Mouse (Mus musculus): ENCODE results near the gene Ptpn9.
A peak's percentile ranks its signal among the peaks of the same experiment; 100 is the strongest.

Ptpn9 gene

GRCm38 (mm10) chr9:57012895-57013294 is 18.2 kb downstream of the Ptpn9 start:
- no peak for ATAC-seq (ENCODE audit: insufficient number of reproducible peaks, low FRiP score, low TSS enrichment)

DNA sequence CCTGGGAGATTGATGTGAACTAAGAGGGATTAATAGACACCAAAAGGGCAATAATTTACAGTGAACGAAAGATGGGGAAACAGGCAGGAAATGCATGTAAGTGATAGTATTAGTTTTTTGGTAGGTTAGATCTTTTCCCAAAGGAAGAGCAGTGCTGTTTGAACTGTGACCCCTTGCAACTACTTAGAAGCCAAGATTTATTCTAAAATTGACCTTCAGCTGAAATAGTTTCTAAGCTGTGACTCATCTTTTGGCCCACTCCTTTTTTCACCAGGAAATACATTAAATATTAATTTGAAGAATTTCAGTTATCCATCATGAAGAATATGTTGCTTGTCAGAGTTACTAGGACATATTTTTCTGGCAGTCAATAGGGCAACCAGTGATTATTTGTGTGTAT is 19.0 kb downstream of the Ptpn9 start:
- ATAC-seq (ENCODE audit: insufficient number of reproducible peaks, low FRiP score, low TSS enrichment) = no peak

DNA sequence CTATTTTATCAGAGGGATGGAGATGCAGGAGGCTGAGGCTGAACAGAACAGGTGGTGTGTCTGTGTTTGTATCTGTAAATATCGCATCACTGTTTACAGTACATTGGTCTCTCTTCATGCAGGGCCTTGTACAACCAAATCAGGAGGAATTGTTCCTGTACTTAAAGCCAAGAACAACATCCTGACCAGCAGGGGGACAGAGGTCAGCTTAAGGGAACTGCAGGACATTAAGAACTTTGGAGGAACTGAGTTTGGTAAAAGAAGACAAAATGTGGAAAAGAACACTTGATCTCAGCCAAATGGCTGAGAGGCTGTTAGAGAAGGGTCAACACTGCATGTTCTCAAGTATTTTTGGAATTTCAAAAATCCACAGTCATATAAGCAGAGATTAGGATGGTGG is 20.0 kb downstream of the Ptpn9 start:
- no peak for ATAC-seq (ENCODE audit: insufficient number of reproducible peaks, low FRiP score, low TSS enrichment)

- no peak for ATAC-seq (ENCODE audit: insufficient number of reproducible peaks, low FRiP score, low TSS enrichment)
Measured at GRCm38 (mm10) chr9:57017631-57018030, 22.9 kb downstream of the Ptpn9 start.

DNA sequence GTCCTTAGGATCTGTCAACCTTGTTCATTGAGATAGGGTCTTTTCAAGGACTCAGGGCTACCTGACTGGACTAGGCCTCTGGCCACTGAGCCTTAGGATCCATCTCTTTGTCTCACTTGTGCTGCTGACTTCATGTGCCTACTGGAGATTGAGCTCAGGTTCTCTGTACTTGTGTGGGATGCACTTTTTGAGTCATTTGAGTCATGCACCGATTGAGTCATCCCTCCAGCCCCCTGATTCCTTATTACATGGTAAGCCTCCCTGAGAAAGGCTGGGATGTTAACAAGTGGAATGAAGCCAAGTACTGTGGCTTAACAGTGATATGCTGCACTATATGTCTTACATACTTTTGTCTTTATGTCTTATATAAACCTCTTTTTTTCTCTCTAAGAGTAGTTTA is 37.0 kb downstream of the Ptpn9 start:
- no peak for ATAC-seq (ENCODE audit: insufficient number of reproducible peaks, low FRiP score, low TSS enrichment)

- no peak for ATAC-seq (ENCODE audit: insufficient number of reproducible peaks, low FRiP score, low TSS enrichment)
Measured at GRCm38 (mm10) chr9:57056237-57056636, 61.5 kb downstream of the Ptpn9 start.

DNA sequence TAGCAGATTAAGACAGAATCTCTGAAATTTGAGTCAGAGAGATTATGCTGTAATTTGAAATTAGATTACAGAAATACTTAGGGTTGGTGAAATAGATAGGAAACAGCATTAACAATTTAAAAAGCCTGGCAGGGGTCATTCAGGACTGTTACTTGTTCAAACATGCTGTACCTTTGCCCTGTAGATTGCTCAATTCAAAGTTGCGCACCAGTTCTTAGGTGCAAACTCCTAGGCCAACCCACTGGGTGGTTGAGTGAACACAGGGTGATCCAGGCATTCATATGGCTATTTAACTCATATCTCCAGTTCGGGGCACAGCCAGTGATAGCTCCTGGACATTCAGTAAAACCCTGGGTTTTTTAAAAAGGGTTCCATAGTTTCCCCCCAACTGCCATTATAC is 69.4 kb downstream of the Ptpn9 start:
- no peak for ATAC-seq (ENCODE audit: insufficient number of reproducible peaks, low FRiP score, low TSS enrichment)

DNA sequence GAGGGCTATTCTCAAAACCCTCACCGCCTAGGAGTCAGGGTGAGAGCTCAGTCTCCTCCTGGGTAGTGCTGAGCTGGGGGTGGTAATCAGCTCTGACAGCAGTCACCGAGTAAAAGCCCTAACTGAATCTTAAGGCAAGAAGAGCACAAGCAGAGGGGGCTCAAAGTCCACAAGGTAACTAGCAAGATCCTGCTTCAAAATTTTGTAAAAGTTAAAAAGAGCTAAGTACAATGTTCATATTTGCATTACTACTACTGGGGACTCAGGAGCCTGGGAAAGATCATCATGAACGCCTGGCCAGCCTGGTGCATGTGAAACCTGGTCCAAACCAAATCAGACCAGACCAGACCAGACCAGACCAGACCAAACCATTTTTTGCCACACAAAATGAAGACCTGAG is 73.5 kb downstream of the Ptpn9 start:
- ATAC-seq (ENCODE audit: insufficient number of reproducible peaks, low FRiP score, low TSS enrichment) = no peak

- no peak for ATAC-seq (ENCODE audit: insufficient number of reproducible peaks, low FRiP score, low TSS enrichment)
Measured at GRCm38 (mm10) chr9:57070262-57070661, 75.5 kb downstream of the Ptpn9 start.

GRCm38 (mm10) chr9:57070800-57071545 is 76.2 kb downstream of the Ptpn9 start:
- ATAC-seq (ENCODE audit: insufficient number of reproducible peaks, low FRiP score, low TSS enrichment) = no peak

GRCm38 (mm10) chr9:57071801-57072351 is 77.2 kb downstream of the Ptpn9 start, which contains the start of gene Sin3a:
TSS of gene Sin3a (plus strand) at chr9:57072040.
- ATAC-seq (ENCODE audit: insufficient number of reproducible peaks, low FRiP score, low TSS enrichment) = no peak

GRCm38 (mm10) chr9:57072526-57072988 is 77.8 kb downstream of the Ptpn9 start:
- no peak for ATAC-seq (ENCODE audit: insufficient number of reproducible peaks, low FRiP score, low TSS enrichment)

GRCm38 (mm10) chr9:57072989-57073789 is 78.5 kb downstream of the Ptpn9 start:
- peak; percentile 53 for ATAC-seq (ENCODE audit: insufficient number of reproducible peaks, low FRiP score, low TSS enrichment)

GRCm38 (mm10) chr9:57073790-57074094 is 79.0 kb downstream of the Ptpn9 start:
- no peak for ATAC-seq (ENCODE audit: insufficient number of reproducible peaks, low FRiP score, low TSS enrichment)

DNA sequence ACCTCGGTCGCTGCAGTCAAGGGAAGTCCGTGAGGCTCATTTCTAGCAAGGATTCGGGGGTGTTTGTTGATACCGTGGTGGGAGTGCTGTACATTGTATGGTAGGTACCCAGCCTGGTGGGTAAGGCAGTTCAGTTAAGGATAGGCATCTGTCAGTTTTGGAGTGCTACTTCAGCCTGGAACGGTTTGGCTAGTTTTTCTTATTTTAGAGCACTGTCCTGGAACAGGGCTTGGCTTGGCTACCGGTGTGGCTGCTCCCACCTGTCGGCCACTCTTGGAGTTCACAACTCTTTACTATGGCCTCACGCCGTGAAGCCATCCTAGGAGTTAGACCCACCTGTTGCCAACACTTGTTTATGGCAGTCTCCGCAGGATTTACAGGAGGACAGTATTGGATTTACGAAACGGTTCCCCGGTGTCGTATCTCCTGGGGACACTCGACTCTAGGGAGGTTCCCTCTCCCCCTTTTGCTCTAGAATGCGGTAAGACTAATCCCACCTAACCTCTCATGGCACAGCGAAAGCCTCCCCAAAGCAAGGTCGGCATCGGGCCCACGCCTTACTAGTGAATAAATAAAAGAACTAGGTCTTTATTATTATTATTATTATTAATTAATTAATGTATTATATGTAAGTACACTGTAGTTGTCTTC is 79.6 kb downstream of the Ptpn9 start:
- ATAC-seq (ENCODE audit: insufficient number of reproducible peaks, low FRiP score, low TSS enrichment) = no peak

DNA sequence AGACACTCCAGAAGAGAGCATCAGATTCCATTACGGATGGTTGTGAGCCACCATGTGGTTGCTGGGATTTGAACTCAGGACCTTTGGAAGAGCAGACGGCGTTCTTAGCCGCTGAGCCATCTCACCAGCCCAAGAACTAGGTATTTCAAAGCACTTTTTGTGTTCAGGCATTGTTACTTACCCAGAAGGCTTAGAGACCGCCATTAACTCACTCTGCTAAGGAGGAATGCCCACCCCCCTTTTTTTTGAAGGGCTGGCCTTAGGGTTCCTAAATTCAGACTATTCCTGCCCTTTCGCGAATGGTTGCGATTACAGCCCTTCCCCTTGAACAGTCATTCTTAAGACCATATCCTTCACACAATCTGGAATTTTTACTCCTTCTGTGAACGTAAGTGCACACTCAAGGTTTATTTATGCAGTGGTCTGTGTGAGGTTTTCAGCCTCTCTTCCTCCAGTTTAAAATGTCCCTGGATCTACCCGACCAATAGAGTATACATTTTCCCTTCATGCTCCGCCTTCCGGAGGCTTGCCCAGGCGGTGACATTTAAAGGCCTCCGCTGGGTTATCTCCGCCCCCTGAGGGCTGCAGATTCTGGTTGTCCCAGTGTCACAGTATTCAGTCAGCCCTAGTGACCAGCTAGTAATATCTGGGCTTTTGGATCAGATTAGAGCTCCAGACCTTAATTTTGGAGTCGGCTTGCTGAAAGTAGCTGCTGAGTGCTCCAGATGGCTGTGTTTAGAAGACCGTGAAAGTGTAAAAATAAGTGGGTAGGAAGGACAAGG is 80.3 kb downstream of the Ptpn9 start:
- ATAC-seq (ENCODE audit: insufficient number of reproducible peaks, low FRiP score, low TSS enrichment) = no peak

GRCm38 (mm10) chr9:57075681-57076381 is 81.1 kb downstream of the Ptpn9 start:
- peak; percentile 84 for ATAC-seq (ENCODE audit: insufficient number of reproducible peaks, low FRiP score, low TSS enrichment)

- ATAC-seq (ENCODE audit: insufficient number of reproducible peaks, low FRiP score, low TSS enrichment) = no peak
Measured at GRCm38 (mm10) chr9:57076701-57077660, 82.3 kb downstream of the Ptpn9 start.

Measured in cerebellum, adult (tissue).